Mouse (Mus musculus) megakaryocyte, embryonic 14.5 days (primary cell): ENCODE measurements around the gene Ankrd53. TPM values are rescaled to one million over a fixed set of nuclear protein-coding genes. Genes with fewer than 3 reads are reported as not detected.
"Not testable (repeated sequence)": the region's sequence is repeated elsewhere in the genome, so short reads cannot be mapped to it uniquely, and the experiment has no call there.

Experiments
- H3K27me3 ChIP-seq: replicated peaks from 2 replicates; pipeline ENCODE3; 2012; ENCODE audit warnings: inconsistent platforms
- H3K36me3 ChIP-seq: replicated peaks from 2 replicates; pipeline ENCODE3; 2012; ENCODE audit warnings: low read length, inconsistent platforms, mixed read lengths
- H3K4me1 ChIP-seq: 2 replicates; pipeline ENCODE4 v1.6.1; 2012; ENCODE audit warnings: inconsistent platforms
- H3K4me3 ChIP-seq: replicated peaks from 2 replicates; pipeline ENCODE3; 2012; ENCODE audit warnings: moderate library complexity, mild to moderate bottlenecking, inconsistent platforms
- H3K9me3 ChIP-seq: 2 replicates; pipeline ENCODE4 v1.6.1; 2012; ENCODE audit warnings: inconsistent platforms
- FLI1 ChIP-seq: IDR thresholded peaks from 2 replicates; pipeline ENCODE4 v1.6.1; 2012; ENCODE audit warnings: low read length, inconsistent platforms, mixed read lengths
- GATA1 ChIP-seq: IDR thresholded peaks from 3 replicates; pipeline ENCODE4 v1.6.1; 2012; ENCODE audit warnings: mixed read lengths, low read length, inconsistent platforms, borderline replicate concordance
- polyA plus RNA-seq: library from polyadenylated mRNA; stranded (reverse); fragments of >175 nt; gene quantifications from 2 replicates; pipeline ENCODE4 v1.2.3, GENCODE M21; 2012; ENCODE audit warnings: low replicate concordance; ENCODE audit not compliant: insufficient read depth

Gene Ankrd53
- polyA plus RNA-seq, 1 experiment, result not detected

DNA sequence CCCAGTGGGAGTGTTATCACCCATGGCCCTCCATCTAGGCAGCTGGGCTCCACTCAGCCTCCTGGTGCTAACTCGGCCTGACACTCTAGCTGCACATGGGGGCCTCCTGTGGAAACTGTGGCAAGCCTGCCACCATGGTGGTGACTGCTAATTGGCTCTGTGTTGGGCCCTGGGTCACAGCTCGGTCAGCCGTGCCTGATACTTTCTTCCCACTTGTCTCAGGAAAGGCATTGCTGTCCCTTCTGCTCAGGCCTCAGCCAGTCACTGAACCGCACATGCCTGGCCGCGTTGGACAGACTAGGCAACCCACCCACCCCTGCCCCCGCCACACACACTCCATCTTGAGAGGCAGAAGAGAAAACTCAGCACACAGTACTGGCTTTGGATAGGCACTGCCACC lies 26.1 kb downstream of the Ankrd53 start:
- TF ChIP-seq FLI1, result no peak
- TF ChIP-seq GATA1, result no peak
- H3K4me3 ChIP-seq, result no peak overlapping the region
- no peaks in the 10 kb centered on the region for H3K36me3 ChIP-seq
- peaks cover 26% of the 10 kb centered on the region for H3K9me3 ChIP-seq
- H3K27me3 ChIP-seq, result peaks cover 36% of the 10 kb centered on the region
- peaks cover 7% of the 10 kb centered on the region for H3K4me1 ChIP-seq

DNA sequence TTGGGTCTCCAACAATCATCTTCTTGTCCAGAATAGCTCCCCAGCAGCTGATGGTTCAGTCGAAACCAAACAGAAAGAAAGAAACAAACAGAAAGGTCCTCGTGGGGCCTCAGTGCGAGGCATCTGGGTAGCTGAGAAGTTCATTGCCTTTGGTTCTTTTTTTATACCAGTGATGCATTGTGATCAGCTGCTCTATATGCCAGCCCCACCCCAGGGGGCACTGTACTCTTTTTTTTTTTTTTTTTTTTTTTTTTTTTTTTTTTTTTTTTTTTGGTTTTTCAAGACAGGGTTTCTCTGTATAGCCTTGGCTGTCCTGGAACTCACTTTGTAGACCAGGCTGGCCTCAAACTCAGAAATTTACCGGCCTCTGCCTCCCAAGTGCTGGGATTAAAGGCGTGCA lies 28.1 kb downstream of the Ankrd53 start:
- Histone ChIP-seq H3K9me3 (peaks cover 26% of the 10 kb centered on the region), H3K4me1 (peaks cover 26% of the 10 kb centered on the region)

DNA sequence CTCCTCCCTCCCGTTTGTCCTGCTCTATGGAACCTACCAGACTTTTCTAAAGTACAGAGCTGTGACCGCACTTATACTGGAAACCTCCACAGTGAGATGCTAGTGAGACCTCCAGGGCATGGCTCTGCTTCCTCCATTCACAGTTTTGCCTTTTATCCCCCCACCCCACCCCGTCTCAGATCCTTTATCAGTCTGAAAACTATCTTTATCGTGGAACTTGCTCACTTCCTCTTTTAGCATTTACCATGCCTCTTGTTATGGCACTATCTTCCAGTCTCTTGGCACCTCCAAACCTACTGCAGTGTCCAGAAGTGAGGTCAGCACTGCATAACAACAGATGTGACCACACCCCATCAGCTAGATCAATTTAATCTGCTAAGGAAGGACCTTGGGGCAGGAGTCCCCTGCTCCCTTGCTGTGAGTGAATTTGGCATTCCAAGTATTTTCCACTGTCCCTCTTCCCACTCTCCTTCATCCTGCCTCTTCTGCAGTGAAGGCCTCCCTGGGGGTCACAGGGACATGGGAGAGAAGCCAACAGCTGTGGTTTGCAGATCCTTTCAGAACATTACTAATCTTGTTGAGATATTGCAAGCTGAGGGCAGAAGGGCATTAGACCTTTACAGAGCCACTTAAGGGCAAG lies 28.9 kb downstream of the Ankrd53 start:
- Histone ChIP-seq H3K27me3 (peaks cover 22% of the 10 kb centered on the region), H3K36me3 (no peaks in the 10 kb centered on the region), H3K9me3 (peaks cover 25% of the 10 kb centered on the region), H3K4me3 (no peak overlapping the region), H3K4me1 (peaks cover 29% of the 10 kb centered on the region)
- TF ChIP-seq FLI1, result no peak
- no peak for TF ChIP-seq GATA1

More for the DNA sequence above, 28.1 kb downstream of the Ankrd53 start:
- H3K4me3 ChIP-seq, H3K36me3 ChIP-seq: not testable (repeated sequence)
- H3K27me3 ChIP-seq, result peaks cover 25% of the 10 kb centered on the region

DNA sequence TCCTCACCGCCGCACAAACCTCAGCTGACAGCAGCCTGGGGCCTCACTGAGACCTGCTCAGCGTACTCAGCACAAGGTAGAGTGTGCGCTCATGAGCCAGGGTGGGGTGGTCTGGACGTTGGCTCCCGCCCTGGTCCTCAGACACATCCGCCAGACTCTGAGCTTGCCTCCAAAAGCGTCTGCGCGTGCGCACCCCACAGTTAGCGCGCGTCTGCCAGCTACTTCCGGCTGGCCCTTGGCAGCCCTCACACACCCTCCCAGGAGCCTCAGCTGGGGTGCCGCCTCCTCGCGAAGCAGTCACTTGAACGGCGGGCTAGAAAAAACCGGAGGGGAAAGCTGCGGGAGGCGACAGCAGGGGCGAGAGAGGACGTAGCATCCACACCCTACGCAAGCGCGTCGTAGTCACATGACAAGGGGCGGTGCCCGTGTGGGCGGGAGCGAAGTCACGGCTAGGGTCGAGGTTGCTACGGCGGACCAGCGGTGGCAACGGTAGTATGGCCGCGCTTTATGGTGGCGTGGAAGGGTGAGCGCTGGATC lies 32.4 kb downstream of the Ankrd53 start, which contains the start of gene Nagk:
Gene Nagk (plus strand): TSS at position 223 of the 537 bp plus-strand sequence.
- TF ChIP-seq GATA1 (no peak), FLI1 (peak; percentile 14; the same call in 1 of the 2 replicates)
- peaks cover 22% of the 10 kb centered on the region for H3K36me3 ChIP-seq
- H3K9me3 ChIP-seq, result peaks cover 4% of the 10 kb centered on the region
- H3K4me1 ChIP-seq, result peaks cover 40% of the 10 kb centered on the region
- peak within 1 kb of the TSS; percentile 98 for H3K4me3 ChIP-seq
- no peaks in the 10 kb centered on the region for H3K27me3 ChIP-seq

DNA sequence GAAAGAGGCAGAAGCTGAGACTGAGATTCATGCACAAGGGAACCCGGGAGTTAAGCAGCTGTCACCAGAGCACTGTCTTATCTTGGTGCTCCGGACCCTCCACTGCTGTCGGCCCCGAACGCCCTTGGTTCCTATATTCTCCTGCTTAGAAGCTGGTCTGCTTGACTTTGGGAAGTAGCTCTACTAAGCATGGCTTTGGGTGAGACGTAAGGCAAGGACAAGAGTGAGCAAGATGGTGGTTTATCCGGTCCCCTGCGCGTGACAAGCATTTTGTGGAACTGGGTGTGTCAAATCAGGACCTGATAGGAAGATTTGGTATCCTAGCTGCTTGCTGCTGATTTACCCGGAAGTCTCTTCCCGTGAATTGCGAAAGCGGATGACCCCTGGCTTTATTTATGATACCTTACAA lies 33.1 kb downstream of the Ankrd53 start:
- Histone ChIP-seq H3K27me3 (no peaks in the 10 kb centered on the region), H3K4me1 (peaks cover 40% of the 10 kb centered on the region), H3K4me3 (peak overlapping the region; percentile 98), H3K9me3 (peaks cover 4% of the 10 kb centered on the region), H3K36me3 (peaks cover 28% of the 10 kb centered on the region)
- no peak for TF ChIP-seq GATA1
- TF ChIP-seq FLI1, result no peak

DNA sequence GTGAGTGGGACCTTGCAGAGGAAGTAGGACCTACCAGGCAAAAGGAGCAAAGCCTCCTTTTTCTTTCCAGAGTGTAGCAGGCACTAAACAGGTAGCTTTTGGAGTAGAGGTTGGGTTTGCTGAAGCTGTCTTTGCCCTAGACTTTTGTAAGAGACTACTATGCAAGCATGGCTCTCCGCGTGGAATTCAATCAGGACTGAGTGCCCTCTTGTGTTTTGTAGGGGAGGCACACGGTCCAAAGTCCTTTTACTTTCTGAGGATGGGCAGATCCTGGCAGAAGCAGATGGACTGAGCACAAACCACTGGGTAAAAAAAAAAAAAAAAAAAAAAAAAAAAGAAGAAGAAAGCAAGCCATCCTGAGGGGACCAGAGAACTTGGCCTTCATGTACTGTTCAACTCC lies 34.2 kb downstream of the Ankrd53 start:
- TF ChIP-seq GATA1 (no peak), FLI1 (no peak)
- Histone ChIP-seq H3K4me1 (peaks cover 35% of the 10 kb centered on the region), H3K27me3 (no peaks in the 10 kb centered on the region), H3K4me3 (no peak overlapping the region), H3K9me3 (no peaks in the 10 kb centered on the region), H3K36me3 (peaks cover 40% of the 10 kb centered on the region)

DNA sequence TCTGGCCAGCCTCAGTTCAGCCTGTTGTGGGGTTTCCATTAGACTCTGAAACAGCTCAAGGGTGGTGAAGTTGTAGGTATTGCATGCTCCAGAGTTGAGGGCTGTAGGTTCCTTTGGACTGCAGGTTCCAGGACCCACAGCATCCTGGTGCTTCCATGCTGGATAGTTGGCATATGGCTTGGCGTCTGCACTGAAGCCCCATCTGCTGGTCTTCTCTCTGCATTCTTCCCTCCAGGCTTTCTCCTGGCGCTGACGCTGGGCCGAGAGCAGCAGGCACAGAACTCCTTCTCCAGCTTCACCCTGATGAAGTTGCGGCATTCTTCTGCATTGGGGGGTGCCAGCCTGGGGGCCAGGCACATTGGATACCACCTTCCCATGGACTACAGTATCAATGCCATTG lies 39.6 kb downstream of the Ankrd53 start:
- Histone ChIP-seq H3K27me3 (no peaks in the 10 kb centered on the region), H3K4me1 (peaks cover 8% of the 10 kb centered on the region), H3K4me3 (no peak overlapping the region), H3K36me3 (peaks cover 77% of the 10 kb centered on the region), H3K9me3 (no peaks in the 10 kb centered on the region)
- TF ChIP-seq FLI1 (no peak), GATA1 (no peak)

DNA sequence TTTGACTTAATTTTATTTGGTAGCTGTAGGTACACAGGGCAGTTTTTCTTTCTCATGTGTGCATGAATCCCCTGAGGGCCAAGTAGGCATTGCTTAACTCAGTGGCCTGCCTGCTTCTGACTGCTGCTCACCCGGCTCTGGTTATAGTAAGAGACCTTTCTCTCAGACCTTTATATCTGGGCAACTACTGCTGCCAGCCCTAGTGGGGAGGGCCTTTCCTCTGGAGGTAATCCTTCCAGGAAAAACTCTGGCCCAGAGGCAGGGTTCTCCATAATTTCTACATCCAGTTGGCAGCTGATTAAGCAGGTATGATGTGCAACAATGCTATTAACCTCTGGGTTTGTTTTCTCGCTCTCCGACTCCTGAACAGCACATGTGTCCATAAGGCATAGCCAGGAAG lies 40.4 kb downstream of the Ankrd53 start:
- TF ChIP-seq FLI1 (no peak), GATA1 (no peak)
- Histone ChIP-seq H3K4me3 (no peak overlapping the region), H3K27me3 (no peaks in the 10 kb centered on the region), H3K9me3 (no peaks in the 10 kb centered on the region), H3K4me1 (peaks cover 5% of the 10 kb centered on the region), H3K36me3 (peaks cover 80% of the 10 kb centered on the region)

DNA sequence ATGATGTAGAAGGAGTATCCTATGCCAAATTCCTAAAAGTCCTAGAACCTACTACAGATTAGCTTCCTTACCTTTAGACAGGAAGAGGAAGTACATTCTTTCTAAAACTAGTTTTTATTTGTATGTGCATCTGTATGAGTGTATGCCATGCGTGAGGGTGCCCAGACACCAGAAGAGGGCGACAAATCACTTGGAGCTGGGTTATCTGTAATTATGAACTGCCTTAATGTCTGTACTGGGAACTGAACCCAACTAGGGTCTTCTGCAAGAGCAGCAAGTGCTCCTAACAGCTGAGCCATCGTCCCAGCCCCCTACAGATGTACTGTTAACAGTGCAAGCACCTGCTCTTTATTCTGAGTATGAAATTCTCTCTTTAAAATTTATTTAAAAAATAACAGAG lies 53.4 kb downstream of the Ankrd53 start:
- H3K9me3 ChIP-seq, result peaks cover 14% of the 10 kb centered on the region; the same call in 1 of the 2 replicates
- peaks cover 21% of the 10 kb centered on the region for H3K36me3 ChIP-seq
- H3K4me3 ChIP-seq, result no peak overlapping the region
- TF ChIP-seq GATA1, result no peak
- no peaks in the 10 kb centered on the region for H3K27me3 ChIP-seq
- H3K4me1 ChIP-seq, result peaks cover 5% of the 10 kb centered on the region

Other genes starting within 250 kb of the Ankrd53 start
- gene Actg2, start 226.4 kb upstream of the Ankrd53 start, polyA plus RNA-seq, result not detected in 2 replicates
- 3.3 and 3.7 TPM in 2 replicates for gene Stambp, start 189.9 kb upstream of the Ankrd53 start, polyA plus RNA-seq
- gene Clec4f, start 106.5 kb upstream of the Ankrd53 start, polyA plus RNA-seq, result not detected in 2 replicates
- not detected in 2 replicates for gene Cd207, start 84.8 kb upstream of the Ankrd53 start, polyA plus RNA-seq
- gene Vax2, start 51.4 kb upstream of the Ankrd53 start, polyA plus RNA-seq, result 0.19 TPM in 1 of 2 replicates, not detected in the other
- not detected in 2 replicates for gene Atp6v1b1, start 19.7 kb upstream of the Ankrd53 start, polyA plus RNA-seq
- 14.8 and 27.4 TPM in 2 replicates for gene Tex261, start 13.2 kb downstream of the Ankrd53 start, polyA plus RNA-seq
- gene Nagk, start 32.3 kb downstream of the Ankrd53 start, polyA plus RNA-seq, result 8.1 TPM in 1 of 2 replicates, not detected in the other
- gene Paip2b, start 69.1 kb downstream of the Ankrd53 start, polyA plus RNA-seq, result 4.1 TPM in 1 of 2 replicates, not detected in the other
- gene Zfp638, start 104.5 kb downstream of the Ankrd53 start, polyA plus RNA-seq, result 2.5 TPM in 1 of 2 replicates, not detected in the other
- gene Dysf, start 245.9 kb downstream of the Ankrd53 start, polyA plus RNA-seq, result not detected in 2 replicates